Mouse (Mus musculus) embryonic facial prominence, embryonic 15.5 days (tissue): ENCODE measurements around the gene Naa80. TPM values are rescaled to one million over a fixed set of nuclear protein-coding genes. Genes with fewer than 3 reads are reported as not detected.

Experiments used
- ATAC-seq: fragments of 200-750 bp; cut with Nextera tagmentation; 2 replicates; pipeline ENCODE4 v1.8.0; 2017; ENCODE audit warnings: low read depth, moderate TSS enrichment; ENCODE audit not compliant: insufficient number of reproducible peaks, low FRiP score, low TSS enrichment
- H3K27ac ChIP-seq: fragments of 300-500 bp; sonication (generic); replicated peaks from 2 replicates; pipeline ENCODE4 v1.5.1; 2015; ENCODE audit warnings: mild to moderate bottlenecking, inconsistent platforms
- H3K27me3 ChIP-seq: fragments of 300-500 bp; sonication (generic); 2 replicates; pipeline ENCODE4 v1.6.1; 2015; ENCODE audit warnings: inconsistent platforms
- H3K36me3 ChIP-seq: fragments of 300-500 bp; sonication (generic); 2 replicates; pipeline ENCODE4 v1.6.1; 2015; ENCODE audit warnings: mild to moderate bottlenecking, inconsistent platforms
- H3K4me1 ChIP-seq: fragments of 300-500 bp; sonication (generic); 2 replicates; pipeline ENCODE4 v1.6.1; 2015; ENCODE audit warnings: inconsistent platforms
- H3K4me2 ChIP-seq: fragments of 300-500 bp; sonication (generic); replicated peaks from 2 replicates; pipeline ENCODE4 v1.6.1; 2015; ENCODE audit warnings: mild to moderate bottlenecking, inconsistent platforms
- H3K4me3 ChIP-seq: fragments of 300-500 bp; sonication (generic); replicated peaks from 2 replicates; pipeline ENCODE4 v1.5.1; 2015; ENCODE audit warnings: mild to moderate bottlenecking, inconsistent platforms
- H3K9ac ChIP-seq: fragments of 300-500 bp; sonication (generic); 2 replicates; pipeline ENCODE4 v1.6.1; 2015; ENCODE audit warnings: inconsistent platforms
- H3K9me3 ChIP-seq: fragments of 300-500 bp; sonication (generic); replicated peaks from 2 replicates; pipeline ENCODE4 v1.6.1; 2016; ENCODE audit warnings: inconsistent platforms
- WGBS: fragments of 180-500 bp; shearing (Covaris S2); methylation state at CpG from one replicate; pipeline ENCODE4 v1.1.7; 2015; 5-methylcytosine and 5-hydroxymethylcytosine counted together
- polyA plus RNA-seq: library from polyadenylated mRNA; unstranded; fragments of >200 nt; fragmentation: Nextera tagmentation; extraction: Ambion mirVana; gene quantifications from 2 replicates; pipeline ENCODE4 v1.2.1, GENCODE M21; 2015

Gene Naa80
- polyA plus RNA-seq, 1 experiment from 2014 or later = 22.8 TPM

- H3K4me3 ChIP-seq = peak overlapping the region; percentile 42; the same call in 1 of the 2 replicates
- H3K27me3 ChIP-seq = no peaks in the 10 kb centered on the region
- no peaks in the 10 kb centered on the region for H3K9me3 ChIP-seq
- 72% methylated on average over 6 of the region's 6 CpGs for WGBS
- ATAC-seq = no peak
- peaks cover 30% of the 10 kb centered on the region for H3K36me3 ChIP-seq
- H3K4me2 ChIP-seq = peak overlapping the region; percentile 75
- peak overlapping the region; percentile 37; the same call in 1 of the 2 replicates for H3K9ac ChIP-seq
- peak overlapping the region; percentile 95 for H3K27ac ChIP-seq
- H3K4me1 ChIP-seq = peaks cover 66% of the 10 kb centered on the region
Observed at GRCm38 (mm10) chr9:107611456-107612190, 32.9 kb downstream of the Naa80 start.

- H3K4me1 ChIP-seq = peaks cover 58% of the 10 kb centered on the region
Observed at GRCm38 (mm10) chr9:107612191-107612944, 33.7 kb downstream of the Naa80 start.

DNA sequence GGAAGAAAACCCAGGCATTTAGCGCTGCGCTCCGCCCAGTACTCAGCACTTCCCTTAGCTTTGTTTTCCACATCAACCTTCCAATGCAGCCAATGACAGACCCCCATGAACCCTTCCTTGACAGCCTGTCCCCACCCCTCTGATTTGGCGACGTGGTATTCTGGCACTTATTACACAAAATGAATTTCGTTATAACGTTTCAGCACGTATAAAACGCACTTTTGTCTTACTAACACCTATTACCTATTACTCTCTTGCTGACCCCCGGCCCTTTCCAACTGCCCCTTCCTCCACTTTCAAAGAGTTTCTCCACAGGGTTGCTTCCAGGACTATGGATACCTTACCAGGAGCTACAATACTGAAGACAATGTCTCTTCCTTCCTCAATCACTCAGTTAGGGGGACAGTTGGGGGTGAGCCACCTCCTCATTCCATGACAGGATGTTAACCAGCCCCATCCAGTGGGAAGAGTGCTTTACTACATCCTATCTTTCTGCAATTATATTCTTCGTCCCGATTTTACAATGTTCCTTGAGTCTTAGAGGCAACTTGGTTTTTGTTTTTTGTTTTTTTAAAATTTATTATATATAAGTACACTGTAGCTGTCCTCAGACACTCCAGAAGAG lies 34.4 kb downstream of the Naa80 start:
- H3K9ac ChIP-seq = no peak overlapping the region; the same call in 1 of the 2 replicates
- peak overlapping the region; percentile 42 for H3K4me3 ChIP-seq
- no peak for ATAC-seq
- H3K4me2 ChIP-seq = peak overlapping the region; percentile 75
- H3K27ac ChIP-seq = peak overlapping the region; percentile 95
- peaks cover 43% of the 10 kb centered on the region for H3K36me3 ChIP-seq
- no peaks in the 10 kb centered on the region for H3K9me3 ChIP-seq
- no peaks in the 10 kb centered on the region for H3K27me3 ChIP-seq
- 8% methylated on average over 12 of the region's 12 CpGs for WGBS
- H3K4me1 ChIP-seq = peaks cover 53% of the 10 kb centered on the region

More at GRCm38 (mm10) chr9:107612191-107612944, 33.7 kb downstream of the Naa80 start:
- Histone ChIP-seq H3K27me3 (no peaks in the 10 kb centered on the region), H3K9ac (peak overlapping the region; percentile 37), H3K4me2 (peak overlapping the region; percentile 75), H3K9me3 (no peaks in the 10 kb centered on the region), H3K27ac (peak overlapping the region; percentile 95), H3K36me3 (peaks cover 36% of the 10 kb centered on the region), H3K4me3 (peak overlapping the region; percentile 42)
- 5% methylated on average over 38 of the region's 48 CpGs for WGBS
- ATAC-seq = peak; percentile 92

DNA sequence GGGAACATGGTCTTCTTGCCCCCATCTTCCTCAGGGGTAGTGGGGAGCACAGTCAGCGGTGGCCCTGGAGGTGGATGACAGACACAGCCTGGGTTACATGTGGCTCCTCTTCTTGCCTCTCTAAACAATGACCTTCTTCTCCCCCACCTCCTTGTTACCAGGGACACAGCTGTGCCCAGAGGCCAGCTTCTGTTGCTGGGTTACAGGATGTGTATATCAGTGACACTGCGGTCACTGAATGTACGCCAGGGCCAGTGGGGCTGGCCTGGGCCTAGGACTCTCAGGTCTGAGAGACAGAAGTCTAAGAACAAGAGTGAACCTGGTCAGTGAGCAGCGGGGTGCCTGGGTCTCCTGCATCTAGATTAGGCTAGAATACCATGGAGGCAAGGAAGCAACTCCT lies 36.3 kb downstream of the Naa80 start:
- Histone ChIP-seq H3K36me3 (peaks cover 63% of the 10 kb centered on the region), H3K27me3 (no peaks in the 10 kb centered on the region), H3K4me2 (no peak overlapping the region), H3K27ac (peak overlapping the region; percentile 34; the same call in 1 of the 2 replicates), H3K9me3 (no peaks in the 10 kb centered on the region), H3K4me3 (no peak overlapping the region), H3K9ac (no peak overlapping the region), H3K4me1 (peaks cover 54% of the 10 kb centered on the region)
- WGBS = 65% methylated on average over 4 of the region's 4 CpGs
- no peak for ATAC-seq

DNA sequence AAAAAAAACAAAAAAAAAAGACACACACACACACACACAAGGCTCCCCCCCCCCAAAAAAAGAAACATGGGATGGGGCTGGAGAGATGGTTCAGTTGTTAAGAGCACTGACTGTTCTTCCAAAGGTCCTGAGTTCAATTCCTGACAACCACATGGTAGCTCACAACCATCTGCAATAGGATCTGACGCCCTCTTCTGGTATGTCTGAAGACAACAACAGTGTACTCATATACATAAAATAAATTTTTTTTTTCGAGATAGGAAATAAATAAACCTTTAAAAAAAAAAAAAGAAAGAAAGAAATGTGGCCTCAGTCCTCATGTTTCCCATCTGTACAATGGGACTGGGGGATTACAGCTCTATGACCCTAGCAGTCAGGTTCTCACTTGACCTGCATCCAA lies 38.8 kb downstream of the Naa80 start:
- WGBS = 73% methylated on average over 2 of the region's 2 CpGs
- H3K9me3 ChIP-seq = no peaks in the 10 kb centered on the region
- peaks cover 76% of the 10 kb centered on the region for H3K36me3 ChIP-seq
- no peak overlapping the region for H3K4me3 ChIP-seq
- no peak for ATAC-seq
- H3K9ac ChIP-seq = no peak overlapping the region
- peaks cover 46% of the 10 kb centered on the region for H3K4me1 ChIP-seq
- H3K27ac ChIP-seq = no peak overlapping the region
- no peak overlapping the region for H3K4me2 ChIP-seq
- no peaks in the 10 kb centered on the region for H3K27me3 ChIP-seq

GRCm38 (mm10) chr9:107618098-107618497 lies 39.4 kb downstream of the Naa80 start:
- Histone ChIP-seq H3K27ac (peak overlapping the region; percentile 71; the same call in 1 of the 2 replicates), H3K9me3 (no peaks in the 10 kb centered on the region), H3K9ac (no peak overlapping the region), H3K4me1 (peaks cover 40% of the 10 kb centered on the region), H3K4me2 (no peak overlapping the region), H3K27me3 (no peaks in the 10 kb centered on the region), H3K4me3 (no peak overlapping the region), H3K36me3 (peaks cover 82% of the 10 kb centered on the region)
- 78% methylated on average over 6 of the region's 6 CpGs for WGBS
- no peak for ATAC-seq

DNA sequence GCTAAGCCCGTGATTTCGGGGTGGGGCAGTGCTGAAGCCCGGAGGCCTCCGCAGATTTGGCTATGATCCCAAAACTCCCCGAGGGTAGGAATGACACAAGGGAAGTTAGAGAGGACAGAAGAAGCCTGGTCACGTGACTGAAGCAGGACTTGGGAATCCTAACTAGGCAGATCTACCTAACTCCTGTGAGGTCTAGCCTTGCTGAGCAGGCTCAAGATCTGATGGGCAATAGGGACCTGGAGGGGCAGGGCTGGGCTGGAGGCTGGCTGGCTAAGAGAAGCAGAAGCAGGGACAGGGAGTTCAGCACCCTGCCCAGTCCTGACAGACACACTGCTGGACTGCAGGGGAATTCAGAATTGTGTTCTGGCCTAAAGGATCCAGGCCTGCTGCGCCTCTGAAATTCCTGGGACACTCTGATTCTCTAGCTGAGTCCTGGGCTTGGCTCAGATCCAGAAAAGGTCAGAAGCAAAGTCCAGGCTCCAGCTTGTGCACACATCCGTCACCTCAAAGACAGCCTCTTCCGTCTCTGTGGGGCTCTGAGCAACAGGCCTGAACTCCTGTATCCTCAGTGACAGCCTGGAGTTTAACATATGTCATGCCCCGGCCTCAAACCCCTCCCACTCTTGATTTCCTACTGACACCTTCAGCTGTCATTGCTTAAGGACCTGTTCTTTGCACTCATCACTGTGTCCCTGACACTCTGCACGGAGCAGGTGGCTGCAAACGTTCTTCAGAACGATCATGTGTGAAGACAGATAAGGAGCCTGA lies 40.3 kb downstream of the Naa80 start:
- Histone ChIP-seq H3K27me3 (no peaks in the 10 kb centered on the region), H3K4me2 (no peak overlapping the region)

GRCm38 (mm10) chr9:107619546-107619879 lies 40.8 kb downstream of the Naa80 start:
- peak overlapping the region; percentile 71; the same call in 1 of the 2 replicates for H3K27ac ChIP-seq
- H3K36me3 ChIP-seq = peaks cover 87% of the 10 kb centered on the region

More for the DNA sequence above, 40.3 kb downstream of the Naa80 start:
- Histone ChIP-seq H3K27ac (peak overlapping the region; percentile 71), H3K36me3 (peaks cover 86% of the 10 kb centered on the region), H3K9me3 (no peaks in the 10 kb centered on the region), H3K4me1 (peaks cover 33% of the 10 kb centered on the region), H3K9ac (no peak overlapping the region), H3K4me3 (no peak overlapping the region)
- 45% methylated on average over 13 of the region's 13 CpGs for WGBS
- ATAC-seq = peak; percentile 7; the same call in 1 of the 2 replicates

GRCm38 (mm10) chr9:107620954-107621353 lies 42.3 kb downstream of the Naa80 start:
- no peak overlapping the region for H3K4me3 ChIP-seq
- H3K9ac ChIP-seq = no peak overlapping the region
- no peaks in the 10 kb centered on the region for H3K27me3 ChIP-seq
- ATAC-seq = no peak
- peak overlapping the region; percentile 44; the same call in 1 of the 2 replicates for H3K27ac ChIP-seq
- H3K9me3 ChIP-seq = no peaks in the 10 kb centered on the region
- H3K4me2 ChIP-seq = no peak overlapping the region
- peaks cover 83% of the 10 kb centered on the region for H3K36me3 ChIP-seq
- peaks cover 48% of the 10 kb centered on the region for H3K4me1 ChIP-seq

More at GRCm38 (mm10) chr9:107619546-107619879, 40.8 kb downstream of the Naa80 start:
- no peak overlapping the region for H3K9ac ChIP-seq
- no peak overlapping the region for H3K4me3 ChIP-seq
- 0 out of 2 replicates have a peak, but pooled peaks have one; percentile 1 for ATAC-seq
- 79% methylated on average over 13 of the region's 13 CpGs for WGBS
- H3K4me2 ChIP-seq = no peak overlapping the region
- peaks cover 35% of the 10 kb centered on the region for H3K4me1 ChIP-seq
- H3K27me3 ChIP-seq = no peaks in the 10 kb centered on the region
- H3K9me3 ChIP-seq = no peaks in the 10 kb centered on the region

DNA sequence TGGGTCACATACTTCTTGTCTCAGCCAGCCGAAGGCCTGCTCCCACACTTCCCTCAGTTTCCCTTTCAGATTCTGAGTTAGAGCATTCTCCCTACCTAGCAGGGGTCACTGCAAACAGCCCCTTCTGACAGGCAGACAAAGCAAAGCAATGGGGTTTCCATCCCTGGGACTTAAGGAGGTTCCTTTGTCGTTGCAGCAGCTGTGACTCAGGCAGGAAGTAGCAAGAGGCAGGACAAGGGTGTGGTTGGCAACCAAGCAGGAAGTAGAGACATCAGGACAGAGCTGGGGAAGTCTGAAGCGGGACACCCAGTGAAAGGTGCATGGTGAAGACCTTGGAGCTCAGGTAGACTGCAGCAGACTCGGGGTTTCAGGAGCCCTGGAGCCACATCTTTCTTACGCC lies 45.9 kb downstream of the Naa80 start:
- Histone ChIP-seq H3K4me1 (peaks cover 69% of the 10 kb centered on the region), H3K9ac (no peak overlapping the region), H3K4me2 (0 out of 2 replicates have a peak overlapping the region, but pooled peaks have one; percentile 3), H3K27ac (peak overlapping the region; percentile 94; the same call in 1 of the 2 replicates), H3K27me3 (no peaks in the 10 kb centered on the region), H3K9me3 (no peaks in the 10 kb centered on the region), H3K4me3 (no peak overlapping the region), H3K36me3 (peaks cover 48% of the 10 kb centered on the region)
- no peak for ATAC-seq
- 74% methylated on average over 5 of the region's 5 CpGs for WGBS
